ENCODE assay signal across 8 mouse cellular contexts in genomic region chr3:133876439-133877072, GRCm38 (mm10).
DNase-seq lines count a peak whose midpoint lies in the region; ATAC-seq and TF ChIP-seq lines count a peak whose summit lies in the region.

No protein-coding gene starts in this region.

- intact Hi-C loops in heart, adult 2 months (cut with DNase I) = loop anchor here (1.0 to 5.0 kb wide), 3 partner anchors 364 to 754 kb away; no protein-coding TSS in a partner anchor
- intact Hi-C loops in left cerebral cortex, postnatal 4 days (cut with DNase I) = loop anchor here (2.0 to 10.0 kb wide), 4 partner anchors 361 to 762 kb away; partner anchors contain the start of gene Cxxc4

- peaks cover 33% of the 10 kb centered on the region for H3K4me1 ChIP-seq in embryonic facial prominence, embryonic 10.5 days
- H3K4me1 ChIP-seq in heart, adult 2 months (ENCODE audit: control insufficient read depth, insufficient read depth, low read length) = no peaks in the 10 kb centered on the region
- peaks cover 11% of the 10 kb centered on the region for H3K4me1 ChIP-seq in midbrain, embryonic 15.5 days

- peak overlapping the region; percentile 76 for H3K27ac ChIP-seq in embryonic facial prominence, embryonic 10.5 days (replicated peaks)
- H3K27ac ChIP-seq in heart, adult 2 months = no peak overlapping the region
- peak overlapping the region; percentile 83 for H3K27ac ChIP-seq in midbrain, embryonic 15.5 days

- H3K4me2 ChIP-seq in midbrain, embryonic 15.5 days = peak overlapping the region; percentile 49

- H3K9me3 ChIP-seq in embryonic facial prominence, embryonic 10.5 days = no peaks in the 10 kb centered on the region
- no peaks in the 10 kb centered on the region for H3K9me3 ChIP-seq in midbrain, embryonic 15.5 days

- no peak overlapping the region for H3K9ac ChIP-seq in heart, adult 2 months (ENCODE audit: low read depth, low read length)
- peak overlapping the region; percentile 24 for H3K9ac ChIP-seq in midbrain, embryonic 15.5 days

- H3K27me3 ChIP-seq in embryonic facial prominence, embryonic 10.5 days (replicated peaks; ENCODE audit: low read depth, poor library complexity, severe bottlenecking) = no peaks in the 10 kb centered on the region
- no peaks in the 10 kb centered on the region for H3K27me3 ChIP-seq in heart, adult 2 months (ENCODE audit: control insufficient read depth, insufficient read depth, low read length)
- H3K27me3 ChIP-seq in midbrain, embryonic 15.5 days (replicated peaks) = no peaks in the 10 kb centered on the region

- peak overlapping the region; percentile 42 for H3K4me3 ChIP-seq in embryonic facial prominence, embryonic 10.5 days
- H3K4me3 ChIP-seq in heart, adult 2 months = no peak overlapping the region
- peak overlapping the region; percentile 14 for H3K4me3 ChIP-seq in midbrain, embryonic 15.5 days

- TF ChIP-seq CTCF in heart, adult 2 months (IDR thresholded peaks at IDR 0.05) = peak; percentile 96

- TF ChIP-seq EP300 in heart, adult 2 months (IDR thresholded peaks at IDR 0.05; ENCODE audit: insufficient read depth, low read depth, low read length) = 0 out of 2 replicates have a peak, but pooled peaks have one; percentile 37

- H3K79me2 ChIP-seq in heart, adult 2 months (replicated peaks; ENCODE audit: control insufficient read depth, insufficient read depth, low read length) = no peaks in the 10 kb centered on the region

- no peaks in the 10 kb centered on the region for H3K36me3 ChIP-seq in embryonic facial prominence, embryonic 10.5 days (replicated peaks)
- H3K36me3 ChIP-seq in heart, adult 2 months (ENCODE audit: control insufficient read depth, insufficient read depth, low read length) = no peaks in the 10 kb centered on the region
- no peaks in the 10 kb centered on the region for H3K36me3 ChIP-seq in midbrain, embryonic 15.5 days (replicated peaks)

- peak; percentile 28 to 47 for DNase-seq in urinary bladder, adult 18-20 months (ENCODE audit: low spot score in 2 of 2)
- DNase-seq in urinary bladder, adult 2 months (ENCODE audit: low spot score) = no peak
- DNase-seq in embryonic facial prominence, embryonic 10.5 days (ENCODE audit: low spot score) = peak; percentile 80
- peak; percentile 36 to 60 for DNase-seq in heart, adult 2 months
- peak; percentile 72 for DNase-seq in kidney, adult 18-20 months
- DNase-seq in left cerebral cortex, postnatal 4 days = peak; percentile 78
- DNase-seq in testis, postnatal 14 days (ENCODE audit: low spot score) = peak; percentile 37

- ATAC-seq in midbrain, embryonic 15.5 days (replicated peaks) = peak; percentile 97

- no peak for TF ChIP-seq POLR2A in heart, adult 2 months (IDR thresholded peaks at IDR 0.05; ENCODE audit: insufficient read depth, low read depth, low read length)

- WGBS in embryonic facial prominence, embryonic 10.5 days = 9% methylated on average over 13 of the region's 13 CpGs
- WGBS in heart, adult 2 months = 22% methylated on average over 13 of the region's 13 CpGs
- 9% methylated on average over 13 of the region's 13 CpGs for WGBS in midbrain, embryonic 15.5 days
